Mouse (Mus musculus): ENCODE data around the gene Cmc2.
A peak's percentile ranks its signal among the peaks of the same experiment; 100 is the strongest.

Gene Cmc2

DNA sequence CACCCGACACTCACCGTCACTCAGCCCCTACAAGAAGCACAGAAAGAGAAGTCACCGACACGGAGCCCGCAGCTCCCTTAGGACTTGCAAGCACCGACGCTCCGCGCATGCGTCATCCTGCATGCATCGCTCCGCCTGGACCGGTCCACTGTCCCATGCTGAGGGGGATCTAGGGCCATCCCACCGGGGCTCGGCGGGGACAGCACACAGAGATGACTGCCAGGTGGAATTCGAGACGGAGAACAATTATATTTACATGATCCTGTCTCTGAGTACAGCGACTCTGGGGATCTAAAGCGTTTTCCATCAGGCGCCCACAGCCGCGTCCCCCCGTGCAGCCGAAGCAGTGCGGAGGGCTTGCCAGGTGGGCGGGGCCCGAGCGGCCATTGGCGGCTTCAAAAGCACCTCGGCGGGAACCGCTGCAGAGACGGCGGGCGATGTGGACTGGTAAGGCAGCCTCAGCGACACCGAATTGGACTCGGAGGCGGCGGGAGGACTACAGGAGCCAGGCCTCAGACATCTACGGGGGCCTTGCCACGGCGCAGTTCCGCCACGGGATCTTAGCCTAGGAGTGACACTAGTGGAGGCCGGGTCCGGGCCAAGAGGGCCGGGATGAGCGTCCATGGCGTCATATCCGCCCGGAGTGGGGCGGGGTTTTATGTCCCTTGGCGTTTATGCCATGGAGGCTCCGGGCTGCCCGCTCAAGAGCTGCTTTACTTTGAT lies at the start of gene Cmc2, which contains the start of gene Cenpn:
Gene Cmc2, minus strand, starts transcription at position 119 of the 723 bp plus-strand sequence.
Gene Cenpn, plus strand, starts transcription at position 394 of the 723 bp plus-strand sequence.
- peak; percentile 91 for DNase-seq (ENCODE audit: low spot score)

GRCm38 (mm10) chr8:116969531-116969930 lies 48.3 kb upstream of the Cmc2 start:
- no peak for DNase-seq (ENCODE audit: low spot score)

DNA sequence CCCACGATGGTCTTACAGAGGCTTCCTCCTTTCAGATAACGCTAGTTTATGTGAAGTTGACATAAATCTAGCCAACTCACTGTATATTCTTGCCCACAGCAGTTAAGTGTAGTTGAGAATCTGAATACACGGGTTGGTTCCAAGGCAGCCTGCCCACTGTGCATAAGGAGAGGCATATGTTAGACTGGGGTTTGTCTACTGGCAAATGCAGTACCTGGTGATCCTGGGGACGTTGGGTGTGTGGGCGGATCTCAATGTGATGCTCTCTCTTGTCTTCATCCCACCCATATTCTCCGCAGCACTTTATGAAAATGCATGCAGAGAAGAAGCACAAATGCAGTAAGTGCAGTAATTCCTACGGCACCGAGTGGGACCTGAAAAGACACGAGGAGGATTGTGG lies 33.2 kb upstream of the Cmc2 start:
- no peak for DNase-seq (ENCODE audit: low spot score)

DNA sequence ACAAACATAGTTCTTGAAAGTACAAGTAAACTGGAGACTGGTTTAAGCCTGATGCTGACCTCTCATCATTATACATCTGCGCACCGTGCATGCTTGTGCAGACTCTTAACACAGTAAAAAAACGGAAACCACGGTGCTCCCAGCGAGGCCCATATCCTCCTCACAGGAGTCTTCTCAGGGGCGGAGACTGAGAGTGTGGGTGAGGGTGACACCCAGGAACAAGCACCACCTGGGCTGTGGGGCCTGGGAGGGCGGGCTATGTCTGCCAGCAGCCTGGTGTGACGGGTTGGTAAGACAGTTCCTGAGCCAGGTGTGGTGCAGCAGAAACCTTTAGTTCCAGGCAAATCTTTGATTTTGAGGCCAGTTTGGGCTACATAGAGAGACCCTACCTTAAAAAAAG lies 31.2 kb upstream of the Cmc2 start:
- DNase-seq (ENCODE audit: low spot score), result no peak

DNA sequence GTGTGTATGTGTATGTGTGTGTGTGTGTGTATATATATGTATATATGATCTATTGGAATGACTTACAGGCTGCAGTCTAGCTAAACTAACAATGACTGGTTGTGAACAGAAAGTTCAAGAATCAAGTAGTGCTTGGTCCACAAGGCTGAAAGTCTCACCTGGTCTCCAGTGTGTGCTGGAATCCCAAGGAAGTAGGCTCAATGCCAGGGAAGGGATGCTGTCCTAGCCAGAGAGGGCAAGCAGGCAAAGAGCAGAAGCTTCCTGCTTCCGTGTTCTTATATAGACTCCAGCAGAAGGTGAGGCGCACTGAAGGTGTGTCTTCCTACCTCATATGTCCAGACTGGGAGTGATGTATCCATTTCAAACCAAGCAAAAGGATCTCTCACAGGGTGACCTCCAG lies 30.5 kb upstream of the Cmc2 start:
- DNase-seq (ENCODE audit: low spot score), result no peak

GRCm38 (mm10) chr8:116951369-116951768 lies 30.1 kb upstream of the Cmc2 start:
- DNase-seq (ENCODE audit: low spot score), result no peak

DNA sequence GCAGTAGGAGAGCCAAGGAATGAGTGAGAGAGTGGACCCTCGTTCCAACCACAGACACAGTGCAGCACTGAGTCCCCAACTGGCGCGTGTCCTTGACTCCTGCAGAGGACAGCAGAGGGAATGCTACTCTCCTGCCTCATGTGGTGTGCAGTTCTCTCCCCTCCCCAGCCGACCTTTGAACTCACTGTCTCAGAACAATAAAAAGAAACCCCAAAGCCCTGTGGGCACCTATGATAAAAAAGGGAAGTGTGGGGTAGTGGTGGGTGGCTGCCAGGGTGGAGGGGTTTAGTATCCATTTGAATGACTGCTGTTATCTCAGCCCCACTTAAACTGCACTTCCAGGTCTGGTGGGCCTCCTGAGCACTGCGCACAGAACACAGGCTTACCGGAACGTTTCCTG lies 26.3 kb upstream of the Cmc2 start:
- no peak for DNase-seq (ENCODE audit: low spot score)

- no peak for DNase-seq (ENCODE audit: low spot score)
These were observed 25.6 kb upstream of the Cmc2 start for GRCm38 (mm10) chr8:116946851-116947250.

- DNase-seq (ENCODE audit: low spot score), result no peak
These were observed 25.1 kb upstream of the Cmc2 start for GRCm38 (mm10) chr8:116946268-116946838.

GRCm38 (mm10) chr8:116945169-116945910 lies 24.1 kb upstream of the Cmc2 start:
- DNase-seq (ENCODE audit: low spot score), result no peak

DNA sequence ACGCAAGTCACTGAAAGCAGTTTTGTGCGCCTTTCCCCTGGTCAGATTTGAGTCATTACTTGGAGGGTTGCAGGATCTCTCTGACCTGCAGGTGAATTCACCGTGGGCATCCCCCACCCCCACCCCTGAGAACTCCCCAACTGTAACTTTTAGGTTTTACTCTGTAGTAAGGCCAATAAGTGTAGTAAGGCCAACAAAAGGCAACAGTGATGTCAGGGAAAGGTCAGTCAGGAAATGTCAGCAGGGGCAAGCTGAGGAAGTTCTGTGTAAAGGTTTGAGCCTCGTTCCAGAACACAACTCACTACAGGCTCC lies 23.1 kb upstream of the Cmc2 start:
- DNase-seq (ENCODE audit: low spot score), result no peak

GRCm38 (mm10) chr8:116943555-116944384 lies 22.5 kb upstream of the Cmc2 start:
- no peak for DNase-seq (ENCODE audit: low spot score)

DNA sequence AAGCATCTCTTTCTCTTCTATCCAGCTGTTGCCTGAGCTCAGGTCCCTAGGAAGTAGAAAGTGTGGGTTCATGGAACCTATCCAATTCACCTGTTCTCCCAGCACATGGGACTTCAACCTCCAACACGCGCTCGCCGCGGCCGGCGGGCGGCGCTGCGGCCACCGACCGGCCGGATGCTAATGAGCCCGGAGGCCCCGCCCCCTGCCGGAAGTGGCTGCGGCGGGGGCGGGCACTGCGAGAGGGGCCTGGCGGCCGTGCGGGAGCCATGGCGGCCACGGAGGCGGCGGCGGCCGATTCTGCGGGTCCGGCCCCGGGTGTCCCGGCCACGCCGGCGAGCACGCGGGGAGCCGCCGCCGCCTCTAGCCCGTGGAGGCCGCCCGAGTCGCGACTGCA lies 21.9 kb upstream of the Cmc2 start, which contains the start of gene Atmin:
Gene Atmin, plus strand, starts transcription at position 233 of the 394 bp plus-strand sequence.
- DNase-seq (ENCODE audit: low spot score), result peak; percentile 88

DNA sequence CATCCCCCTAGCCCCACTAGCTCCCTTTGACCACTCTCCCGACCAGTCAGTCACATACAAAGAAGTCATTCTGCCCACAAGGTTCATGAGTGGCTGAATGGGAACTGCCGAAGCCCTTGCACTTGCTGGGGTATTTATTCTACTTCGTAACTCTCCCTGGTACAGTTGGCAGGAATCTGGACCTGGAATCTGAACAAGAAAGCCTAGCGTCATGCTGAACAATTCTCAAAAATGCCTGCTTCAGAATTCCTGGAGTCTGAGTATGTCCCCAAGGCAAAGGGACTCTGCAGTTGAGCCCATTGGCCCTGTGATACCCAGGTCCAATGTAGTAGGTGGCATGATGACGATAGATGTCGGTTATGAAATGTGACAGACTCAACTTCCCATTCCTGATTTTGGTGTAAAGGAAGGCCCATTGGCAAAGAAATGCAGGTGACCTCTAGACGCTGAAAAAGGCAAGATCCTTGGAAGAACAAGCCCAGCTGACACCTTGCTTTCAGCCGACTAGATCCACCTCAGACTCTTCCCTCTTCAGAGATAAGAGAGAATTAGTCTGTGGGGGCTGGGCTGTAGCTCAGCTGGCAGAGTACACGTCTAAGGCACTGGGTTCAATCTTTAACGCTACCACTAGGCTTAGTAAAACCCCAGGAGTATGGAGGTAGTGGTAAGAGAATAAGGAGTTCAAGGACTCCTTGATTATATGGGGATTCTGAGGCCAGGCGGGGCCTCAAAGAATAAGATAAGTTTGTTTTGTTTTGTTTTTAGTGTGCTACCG lies 21.2 kb upstream of the Cmc2 start:
- no peak for DNase-seq (ENCODE audit: low spot score)

DNA sequence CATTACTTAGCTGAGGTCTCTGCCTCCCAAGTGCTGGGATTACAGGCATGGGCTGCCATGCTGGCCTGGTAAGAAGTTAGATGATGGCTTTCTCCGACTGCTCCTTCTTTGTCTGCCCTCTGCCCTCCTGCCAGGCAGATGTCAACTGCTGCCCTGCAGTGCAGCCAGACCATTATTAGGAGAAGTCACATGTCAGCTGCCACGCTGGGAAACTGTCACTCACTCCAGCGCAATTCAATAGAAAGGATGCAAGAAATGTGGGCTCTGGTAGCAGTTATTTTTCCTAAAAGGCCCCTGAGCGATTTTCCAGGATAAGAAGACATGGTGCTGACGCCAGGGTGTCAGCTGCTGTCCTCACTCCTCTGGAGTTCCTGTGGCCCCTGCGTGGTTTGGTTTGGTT lies 14.3 kb upstream of the Cmc2 start:
- no peak for DNase-seq (ENCODE audit: low spot score)

DNA sequence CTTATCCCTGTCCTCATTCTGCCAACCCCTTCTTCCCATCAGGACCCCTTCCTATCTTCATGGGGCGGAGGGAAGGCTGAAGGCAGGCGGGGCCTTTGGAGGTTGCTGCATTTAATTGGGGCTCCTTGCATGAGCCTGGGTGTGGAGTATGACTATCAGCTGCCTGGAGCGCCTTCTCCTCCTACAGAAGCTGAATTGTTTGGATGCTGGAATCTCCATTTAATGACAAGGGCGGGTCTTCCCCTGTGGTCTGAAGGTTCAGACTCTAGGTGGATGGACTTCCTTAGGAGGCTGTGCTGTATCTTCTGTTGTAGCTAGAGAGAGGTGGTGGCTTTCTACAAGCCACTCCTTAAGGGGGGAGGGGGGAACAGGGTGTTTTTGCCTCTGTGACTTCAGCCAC lies 13.7 kb upstream of the Cmc2 start:
- no peak for DNase-seq (ENCODE audit: low spot score)

DNA sequence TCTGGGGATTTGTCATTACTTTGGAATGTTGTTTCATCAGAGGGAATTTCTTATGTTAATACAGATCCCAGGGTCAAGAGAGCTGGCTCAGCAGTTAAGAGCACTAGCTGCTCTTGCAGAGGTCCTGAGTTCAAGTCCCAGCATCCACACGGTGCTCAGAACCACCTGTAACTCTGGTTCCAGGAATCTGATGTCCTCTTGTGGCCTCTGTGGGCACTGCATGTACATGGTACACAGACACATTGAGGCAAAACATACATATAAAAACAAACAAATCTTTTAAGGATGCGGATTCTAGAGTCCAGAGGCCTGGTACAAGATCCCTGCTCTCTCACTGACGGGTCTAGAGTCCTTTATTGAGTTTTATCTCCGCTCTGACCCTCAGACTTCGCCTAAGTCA lies 7.3 kb upstream of the Cmc2 start:
- DNase-seq (ENCODE audit: low spot score), result no peak

DNA sequence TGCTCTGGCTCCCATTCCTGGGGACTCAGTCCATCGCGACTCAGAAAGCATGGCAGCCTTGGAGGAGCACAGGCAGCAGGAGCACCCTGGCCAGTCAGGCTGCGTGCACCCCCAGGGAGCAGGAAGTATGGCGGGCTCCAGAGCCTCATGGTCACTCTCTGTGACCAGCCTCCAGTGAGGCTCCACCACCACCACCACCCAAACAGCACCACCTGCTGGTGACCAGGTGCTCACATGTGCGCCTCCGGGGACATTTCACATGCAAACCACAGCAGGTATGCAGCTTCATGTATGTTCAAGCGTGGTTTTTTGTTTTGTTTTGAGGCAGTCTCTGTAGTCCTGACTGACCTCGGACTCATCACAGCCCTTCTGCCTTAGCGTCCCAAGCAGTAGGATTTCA lies 6.6 kb upstream of the Cmc2 start:
- peak; percentile 39 for DNase-seq (ENCODE audit: low spot score)

DNA sequence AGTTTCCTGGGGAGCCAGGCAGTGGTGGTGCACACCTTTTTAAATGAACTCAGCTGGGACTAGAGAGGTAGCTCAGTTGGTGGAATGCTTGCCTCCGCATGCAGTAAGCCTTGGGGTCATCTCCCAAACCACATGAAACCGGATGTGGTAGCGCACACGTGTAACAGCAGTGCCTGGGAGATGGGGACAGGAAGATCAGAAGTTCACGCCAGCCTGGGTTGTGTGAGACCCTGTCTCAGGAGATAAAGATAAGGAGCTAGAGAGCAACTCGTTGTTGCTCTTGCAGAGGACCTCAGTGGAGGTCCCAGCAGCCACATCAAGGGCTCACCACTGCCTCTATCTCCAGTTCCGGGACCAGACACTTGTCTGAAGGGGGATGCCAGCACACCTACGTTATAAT lies 2.3 kb upstream of the Cmc2 start:
- no peak for DNase-seq (ENCODE audit: low spot score)

- no peak for DNase-seq (ENCODE audit: low spot score)
These were observed 954 bp upstream of the Cmc2 start for GRCm38 (mm10) chr8:116922060-116922757.

GRCm38 (mm10) chr8:116921005-116921336 lies 284 bp downstream of the Cmc2 start:
- peak; percentile 69 for DNase-seq (ENCODE audit: low spot score)
